Mouse (Mus musculus) liver, embryonic 11.5 days (tissue): Measurements from ENCODE around the gene Mtx2. TPM values are rescaled to one million over a fixed set of nuclear protein-coding genes. Genes with fewer than 3 reads are reported as not detected.

Source experiments
- ATAC-seq: fragments of 200-750 bp; cut with Nextera tagmentation; replicated peaks from 2 replicates; pipeline ENCODE4 v1.8.0; 2017; ENCODE audit warnings: moderate number of reproducible peaks, mild to moderate bottlenecking, moderate TSS enrichment, moderate library complexity; ENCODE audit not compliant: low FRiP score
- DNase-seq: peaks from one replicate; pipeline ENCODE4 v3.0.0-alpha.2; 2017; ENCODE audit warnings: low spot score
- H3K27ac ChIP-seq: fragments of 300-500 bp; sonication (generic); 2 replicates; pipeline ENCODE4 v1.5.1; 2014; ENCODE audit warnings: mild to moderate bottlenecking, low read depth, low read length, control low read depth
- H3K27me3 ChIP-seq: fragments of 300-500 bp; sonication (generic); replicated peaks from 2 replicates; pipeline ENCODE4 v1.6.1; 2014; ENCODE audit warnings: low read length, mixed read lengths; ENCODE audit not compliant: control insufficient read depth, insufficient read depth
- H3K36me3 ChIP-seq: fragments of 300-500 bp; sonication (generic); 2 replicates; pipeline ENCODE4 v1.6.1; 2014; ENCODE audit warnings: mild to moderate bottlenecking, low read length, moderate library complexity, mixed read lengths; ENCODE audit not compliant: control insufficient read depth, insufficient read depth
- H3K4me1 ChIP-seq: fragments of 300-500 bp; sonication (generic); replicated peaks from 2 replicates; pipeline ENCODE4 v1.6.1; 2014; ENCODE audit warnings: low read length, mixed read lengths; ENCODE audit not compliant: control insufficient read depth, insufficient read depth
- H3K4me2 ChIP-seq: fragments of 300-500 bp; sonication (generic); 2 replicates; pipeline ENCODE4 v1.6.1; 2014; ENCODE audit warnings: mild to moderate bottlenecking, control low read depth, moderate library complexity
- H3K4me3 ChIP-seq: fragments of 300-500 bp; sonication (generic); 2 replicates; pipeline ENCODE4 v1.5.1; 2014; ENCODE audit warnings: low read depth, low read length, control low read depth
- H3K9ac ChIP-seq: fragments of 300-500 bp; sonication (generic); 2 replicates; pipeline ENCODE4 v1.6.1; 2014; ENCODE audit warnings: low read depth, low read length, control low read depth
- H3K9me3 ChIP-seq: fragments of 300-500 bp; sonication (generic); 2 replicates; pipeline ENCODE4 v1.6.1; 2016; ENCODE audit warnings: low read length, inconsistent platforms, mixed read lengths; ENCODE audit not compliant: control insufficient read depth
- WGBS: fragments of 180-500 bp; shearing (Covaris S2); extraction: QIAGEN DNeasy Blood & Tissue Kit; methylation state at CpG from one replicate; pipeline ENCODE4 v1.1.7; 2014; 5-methylcytosine and 5-hydroxymethylcytosine counted together
- polyA plus RNA-seq: library from polyadenylated mRNA; unstranded; fragments of >200 nt; fragmentation: Nextera tagmentation; extraction: Ambion mirVana; gene quantifications from 2 replicates; pipeline ENCODE4 v1.2.1, GENCODE M21; 2014

Gene Mtx2
- polyA plus RNA-seq, 1 experiment from 2014 or later: 110 TPM

GRCm38 (mm10) chr2:74901764-74902295 lies 76.2 kb downstream of the Mtx2 start:
- Histone ChIP-seq H3K4me1 (no peaks in the 10 kb centered on the region), H3K27ac (no peak overlapping the region), H3K36me3 (no peaks in the 10 kb centered on the region), H3K9me3 (no peaks in the 10 kb centered on the region), H3K4me3 (no peak overlapping the region), H3K27me3 (no peaks in the 10 kb centered on the region), H3K9ac (no peak overlapping the region), H3K4me2 (no peak overlapping the region)
- 47% methylated on average over 3 of the region's 3 CpGs for WGBS
- ATAC-seq (no peak), DNase-seq (no peak)

DNA sequence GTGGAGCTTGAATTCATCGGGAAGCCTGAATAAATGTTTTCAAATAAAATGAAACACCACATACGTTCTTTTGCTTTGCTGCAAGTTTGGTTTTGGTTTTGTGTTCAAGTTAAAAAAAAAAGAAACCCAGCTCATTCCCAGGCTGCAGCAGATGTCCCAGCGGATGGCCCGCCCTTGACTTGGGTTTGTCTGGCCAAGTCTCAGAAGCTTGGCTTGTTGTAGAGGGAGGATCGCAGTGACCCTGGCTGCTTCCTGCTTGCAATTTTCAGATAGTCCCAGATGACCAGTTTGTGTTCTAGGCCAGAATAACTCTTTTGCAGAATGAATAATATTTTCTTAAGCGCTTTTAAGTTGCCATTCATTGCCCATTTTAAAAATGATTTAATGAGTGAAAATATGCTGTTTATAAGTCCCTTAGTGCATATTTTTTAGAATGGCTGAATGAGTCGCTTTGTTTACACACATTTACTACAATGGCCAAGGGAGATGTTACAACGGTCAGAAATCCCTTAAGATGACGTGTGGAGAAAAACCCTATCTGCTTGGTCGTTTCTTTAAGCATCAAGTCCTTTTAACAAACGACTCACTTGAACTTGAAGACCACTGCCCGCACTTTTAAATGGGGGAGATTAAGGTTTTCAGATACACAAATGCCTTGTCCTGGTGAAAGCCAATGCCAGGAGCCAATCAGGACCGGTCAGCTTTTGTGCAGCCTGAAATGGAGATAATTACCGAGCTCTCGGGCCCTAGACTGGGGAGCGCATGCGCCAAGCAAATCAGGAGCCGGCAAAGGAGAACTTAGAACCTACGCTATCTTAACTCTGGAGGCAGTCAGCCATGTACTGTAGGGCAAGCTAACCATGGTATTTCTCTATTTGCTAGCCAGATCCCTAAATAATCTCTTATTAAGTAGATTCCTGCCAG lies 82.0 kb downstream of the Mtx2 start:
- Histone ChIP-seq H3K36me3 (no peaks in the 10 kb centered on the region), H3K4me1 (no peaks in the 10 kb centered on the region), H3K9ac (no peak overlapping the region), H3K27ac (no peak overlapping the region), H3K27me3 (no peaks in the 10 kb centered on the region), H3K4me3 (no peak overlapping the region), H3K4me2 (no peak overlapping the region), H3K9me3 (no peaks in the 10 kb centered on the region)
- ATAC-seq (no peak), DNase-seq (no peak)
- 76% methylated on average over 19 of the region's 19 CpGs for WGBS

DNA sequence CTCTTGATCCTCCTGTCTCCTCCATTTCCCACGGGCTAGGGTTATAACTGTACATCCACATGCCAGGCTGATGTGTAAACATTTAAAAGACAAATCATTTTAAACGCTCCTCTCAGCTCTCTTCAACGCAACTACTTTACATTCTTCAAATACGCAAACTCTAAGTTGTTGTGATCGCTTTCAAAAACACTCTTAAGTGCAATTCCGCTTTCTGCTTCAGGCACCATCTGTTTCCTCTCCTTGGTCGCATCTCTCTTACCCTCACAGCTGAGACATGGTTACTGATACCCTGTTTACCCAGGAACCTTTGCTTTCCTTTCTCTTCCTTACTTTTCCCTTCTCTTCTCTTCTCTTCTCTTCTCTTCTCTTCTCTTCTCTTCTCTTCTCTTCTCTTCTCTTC lies 86.4 kb downstream of the Mtx2 start:
- DNase-seq (no peak), ATAC-seq (no peak)
- H3K9me3 ChIP-seq: no peaks in the 10 kb centered on the region
- WGBS: 67% methylated on average over 7 of the region's 7 CpGs
- H3K4me3 ChIP-seq: no peak overlapping the region
- H3K4me2 ChIP-seq: no peak overlapping the region
- no peak overlapping the region for H3K27ac ChIP-seq
- H3K4me1 ChIP-seq: no peaks in the 10 kb centered on the region
- no peaks in the 10 kb centered on the region for H3K36me3 ChIP-seq
- no peak overlapping the region for H3K9ac ChIP-seq
- no peaks in the 10 kb centered on the region for H3K27me3 ChIP-seq

- Histone ChIP-seq H3K4me1 (no peaks in the 10 kb centered on the region), H3K36me3 (no peaks in the 10 kb centered on the region), H3K27ac (no peak overlapping the region), H3K9ac (no peak overlapping the region), H3K4me2 (no peak overlapping the region), H3K4me3 (no peak overlapping the region), H3K9me3 (no peaks in the 10 kb centered on the region), H3K27me3 (0 out of 2 replicates have a peak, but pooled peaks cover 2% of the 10 kb centered on the region)
- no peak for ATAC-seq
- DNase-seq: no peak
- 50% methylated on average over 9 of the region's 9 CpGs for WGBS
Measured at GRCm38 (mm10) chr2:74917880-74918537, 92.4 kb downstream of the Mtx2 start.

DNA sequence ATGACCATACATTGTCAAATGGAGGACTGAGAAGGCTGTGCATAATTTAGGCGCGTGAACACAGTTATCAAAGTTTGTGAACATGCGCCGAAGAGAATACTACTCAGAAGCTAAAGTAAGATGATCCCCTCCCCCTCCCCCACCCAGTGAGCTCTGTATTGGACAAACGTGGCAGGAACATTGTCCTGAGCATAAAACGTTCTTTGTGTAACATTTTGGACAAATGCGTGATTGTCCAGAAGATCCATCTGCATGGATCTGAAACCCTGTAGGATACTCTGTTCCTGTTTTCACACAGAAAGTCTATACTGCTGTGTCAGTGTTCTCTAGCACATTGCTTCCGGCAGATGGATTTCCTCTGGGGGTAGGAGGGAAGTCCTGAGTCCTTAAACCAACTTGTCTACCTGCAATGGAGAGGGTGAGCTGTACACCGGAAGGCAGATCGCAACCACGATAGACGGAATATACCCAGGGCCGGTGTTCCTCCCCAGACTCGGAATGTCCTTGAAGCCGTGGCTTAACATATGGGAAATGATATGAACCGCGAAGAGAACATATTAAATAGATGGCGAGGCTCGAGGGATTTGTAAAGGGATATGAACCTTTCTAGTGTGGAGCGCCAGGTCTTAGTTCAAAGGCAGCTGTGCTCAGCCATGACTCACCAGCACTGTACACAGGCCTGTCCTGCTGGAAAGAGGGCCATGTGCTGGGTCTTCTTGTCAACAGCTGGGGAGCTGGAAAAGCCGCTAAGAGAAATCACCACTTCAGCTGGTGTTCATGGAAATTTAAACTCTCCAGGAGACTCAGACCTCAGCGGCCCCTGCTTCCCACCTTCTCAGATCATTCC lies 100.6 kb downstream of the Mtx2 start:
- Histone ChIP-seq H3K4me1 (no peaks in the 10 kb centered on the region), H3K9me3 (no peaks in the 10 kb centered on the region), H3K36me3 (no peaks in the 10 kb centered on the region), H3K27me3 (no peaks in the 10 kb centered on the region), H3K4me2 (no peak overlapping the region), H3K4me3 (no peak overlapping the region), H3K27ac (no peak overlapping the region), H3K9ac (no peak overlapping the region)
- WGBS: 62% methylated on average over 22 of the region's 22 CpGs
- DNase-seq (no peak), ATAC-seq (no peak)

Other genes with a start within 250 kb of the Mtx2 start
- gene Lnpk, start 246.4 kb upstream of the Mtx2 start, polyA plus RNA-seq: 25.7 and 29.1 TPM in 2 replicates
- gene Evx2, start 166.2 kb upstream of the Mtx2 start, polyA plus RNA-seq: 0.12 TPM in 1 of 2 replicates, not detected in the other
- gene Hoxd13, start 157.5 kb upstream of the Mtx2 start, polyA plus RNA-seq: 0.06 and 0.45 TPM in 2 replicates
- 0.12 and 0.49 TPM in 2 replicates for gene Hoxd12, start 150.8 kb upstream of the Mtx2 start, polyA plus RNA-seq
- 0.14 and 0.44 TPM in 2 replicates for gene Hoxd11, start 146.2 kb upstream of the Mtx2 start, polyA plus RNA-seq
- 0.09 and 0.30 TPM in 2 replicates for gene Hoxd10, start 133.9 kb upstream of the Mtx2 start, polyA plus RNA-seq
- gene Hoxd9, start 128.1 kb upstream of the Mtx2 start, polyA plus RNA-seq: 0.10 and 0.22 TPM in 2 replicates
- gene Hoxd8, start 121.2 kb upstream of the Mtx2 start, polyA plus RNA-seq: 0.82 and 1.2 TPM in 2 replicates
- 0.47 and 0.87 TPM in 2 replicates for gene Hoxd3, start 113.9 kb upstream of the Mtx2 start, polyA plus RNA-seq
- 0.14 and 0.18 TPM in 2 replicates for gene Hoxd4, start 113.9 kb upstream of the Mtx2 start, polyA plus RNA-seq
- not detected in 2 replicates for gene Gm28230, start 99.1 kb upstream of the Mtx2 start, polyA plus RNA-seq
- 0.11 TPM in 1 of 2 replicates, not detected in the other for gene Hoxd1, start 62.8 kb upstream of the Mtx2 start, polyA plus RNA-seq